Mouse (Mus musculus) layer of hippocampus, adult 11-12 months (tissue): Measurements from ENCODE around the gene Gm20696.

ENCODE experiments used
- DNase-seq: peaks from one replicate; pipeline ENCODE4 v3.0.0; 2022; ENCODE audit warnings: low spot score

The Gm20696 gene

DNA sequence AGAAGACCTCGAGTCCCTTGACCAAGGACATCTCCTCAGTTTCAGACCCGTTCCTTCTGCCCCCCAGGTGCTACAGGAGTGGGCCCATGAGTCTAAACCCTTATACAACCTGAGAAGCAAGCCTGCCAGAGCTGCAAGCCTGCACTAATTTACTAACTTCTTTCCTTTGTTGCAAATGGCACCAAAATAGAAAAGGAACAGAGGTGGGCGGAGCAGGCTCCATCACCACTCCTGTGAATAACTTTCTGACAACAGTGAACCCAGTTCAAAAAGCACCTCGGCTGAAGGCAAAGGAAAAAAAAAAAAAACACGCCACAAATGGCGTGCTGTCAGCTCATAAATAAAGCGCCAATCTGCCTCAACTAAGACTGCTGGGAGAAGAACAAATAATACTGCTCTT, 225.5 kb downstream of the Gm20696 start:
- peak; percentile 40 for DNase-seq

DNA sequence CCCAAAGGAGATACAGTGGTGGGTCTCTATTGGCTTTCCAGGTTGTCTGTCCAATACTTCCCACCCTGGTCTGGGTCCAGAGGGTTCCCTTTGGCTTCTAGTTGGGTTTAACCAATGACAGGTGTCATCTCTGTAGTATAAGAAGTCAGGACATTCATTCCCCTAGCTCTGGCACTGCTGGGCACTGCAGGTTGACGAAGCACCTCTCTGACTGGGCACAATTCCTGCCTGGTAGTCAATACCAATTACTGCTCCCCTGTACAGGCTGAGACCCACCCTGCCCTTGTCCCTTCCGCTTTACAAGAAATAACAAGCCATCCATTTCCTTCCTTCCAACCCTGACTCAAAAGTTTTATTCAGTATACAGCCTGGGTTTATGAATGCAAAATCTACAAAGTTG, 226.0 kb downstream of the Gm20696 start:
- DNase-seq, result no peak

DNA sequence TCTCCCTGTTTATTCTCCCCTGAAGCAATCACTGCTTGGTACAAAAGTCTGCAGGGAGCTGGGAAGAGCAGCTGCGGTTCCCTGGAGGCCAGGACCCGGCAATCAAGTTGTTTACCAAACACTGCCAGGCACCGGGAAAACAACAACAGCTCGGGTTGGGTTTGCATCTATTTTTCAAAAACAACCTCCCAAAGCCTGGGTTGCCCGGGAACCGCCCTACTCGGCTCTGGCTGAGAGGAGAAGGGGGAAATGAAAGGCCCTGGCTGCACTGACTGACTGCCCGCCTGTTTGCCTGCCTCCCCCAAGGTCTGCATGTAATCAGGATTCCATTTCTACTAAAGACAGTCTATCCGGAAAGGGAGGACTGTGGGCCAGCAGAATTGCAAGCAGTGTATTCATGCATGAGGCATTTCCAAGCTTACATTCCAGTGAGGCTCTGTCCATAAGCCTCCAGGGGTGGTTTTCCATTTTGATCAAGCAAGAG, 226.7 kb downstream of the Gm20696 start:
- peak; percentile 27 for DNase-seq

DNA sequence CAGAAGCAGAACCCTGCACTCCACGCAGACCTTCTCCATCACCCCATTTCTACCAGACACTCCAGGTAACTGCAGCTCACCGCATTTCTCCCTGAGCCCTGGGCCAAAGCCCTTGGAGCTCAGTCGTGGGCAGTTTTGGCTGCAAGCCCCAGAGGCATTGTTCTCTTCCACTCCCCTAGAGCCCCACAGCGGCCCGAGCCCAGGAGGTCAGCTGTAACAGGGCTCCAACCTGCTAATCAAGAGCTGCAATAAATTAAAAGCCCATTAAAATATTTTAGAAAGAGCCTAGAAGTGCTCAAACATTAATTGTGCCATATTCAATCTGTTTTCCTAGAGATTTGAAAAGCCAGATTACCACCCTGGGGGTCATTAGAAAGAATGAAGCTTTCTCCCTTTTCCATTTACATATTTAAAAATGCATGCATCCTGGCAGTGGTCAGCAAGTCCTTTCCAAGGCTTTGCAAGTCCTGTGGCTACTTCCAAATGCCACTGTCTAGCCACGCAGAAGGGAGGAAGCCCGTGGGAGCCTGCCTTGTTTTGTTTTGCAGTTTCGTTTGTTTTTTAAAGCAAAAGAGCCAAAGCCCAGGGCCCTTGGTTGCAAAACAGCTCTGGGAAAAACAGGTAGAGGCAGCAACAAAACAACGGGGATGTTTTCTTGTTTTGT, 227.3 kb downstream of the Gm20696 start:
- peak; percentile 25 for DNase-seq

DNA sequence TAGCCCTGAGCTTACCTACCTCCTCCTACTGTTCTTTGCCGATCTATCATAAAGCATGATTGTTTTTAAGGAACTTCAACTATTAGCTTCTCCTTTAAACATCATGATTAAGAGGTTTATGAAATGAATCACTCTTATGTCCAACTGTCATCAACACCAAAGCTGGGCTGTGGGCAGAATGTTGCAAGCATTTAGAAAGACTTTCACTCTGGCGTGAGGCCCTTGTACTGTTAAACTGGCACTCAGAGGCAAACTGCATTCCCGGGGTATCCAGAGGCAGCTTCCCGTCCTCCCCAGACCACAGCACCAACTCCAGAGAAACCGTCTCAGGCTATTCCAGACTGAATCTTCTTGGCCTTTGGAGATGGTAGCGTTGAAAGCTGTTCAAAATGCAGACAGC, 230.2 kb downstream of the Gm20696 start:
- no peak for DNase-seq

DNA sequence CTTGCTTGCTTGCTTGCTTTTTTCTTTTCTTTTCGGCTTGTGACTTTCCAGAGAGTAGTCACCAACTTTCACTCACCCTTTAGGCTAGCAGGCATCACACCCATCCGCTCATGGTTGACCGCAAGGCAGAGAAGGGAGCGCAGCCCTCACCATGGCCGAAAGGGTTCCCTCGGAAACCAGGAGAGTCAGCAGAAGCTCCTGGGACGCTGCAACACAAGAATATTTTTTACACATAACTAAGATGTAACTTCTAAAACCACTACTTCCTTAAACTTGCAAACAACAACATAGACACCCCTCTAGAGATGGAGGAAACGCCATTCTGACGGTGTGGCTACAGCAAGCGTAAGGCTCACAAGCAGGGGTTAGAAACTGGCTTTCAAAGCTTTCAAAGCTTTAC, 231.5 kb downstream of the Gm20696 start:
- DNase-seq, result no peak

DNA sequence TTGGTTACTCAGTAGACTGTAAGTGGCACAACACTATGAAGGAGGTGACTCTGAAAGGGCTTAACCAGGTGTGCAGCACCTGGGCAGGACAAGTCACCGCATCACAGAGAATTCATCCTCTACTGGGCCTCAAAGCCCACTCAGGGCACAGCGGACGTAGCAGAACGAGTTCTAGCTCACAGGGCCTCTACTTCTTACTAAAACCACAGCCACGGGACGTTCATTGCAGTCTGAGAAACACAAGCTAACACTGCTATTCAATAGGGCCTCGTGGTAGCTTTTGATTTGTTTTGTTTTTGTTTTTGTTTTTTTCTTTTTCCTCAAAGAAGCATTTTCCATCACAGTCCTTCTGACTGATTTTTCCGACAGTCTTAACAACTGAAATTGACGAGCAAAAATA, 233.6 kb downstream of the Gm20696 start:
- no peak for DNase-seq

DNA sequence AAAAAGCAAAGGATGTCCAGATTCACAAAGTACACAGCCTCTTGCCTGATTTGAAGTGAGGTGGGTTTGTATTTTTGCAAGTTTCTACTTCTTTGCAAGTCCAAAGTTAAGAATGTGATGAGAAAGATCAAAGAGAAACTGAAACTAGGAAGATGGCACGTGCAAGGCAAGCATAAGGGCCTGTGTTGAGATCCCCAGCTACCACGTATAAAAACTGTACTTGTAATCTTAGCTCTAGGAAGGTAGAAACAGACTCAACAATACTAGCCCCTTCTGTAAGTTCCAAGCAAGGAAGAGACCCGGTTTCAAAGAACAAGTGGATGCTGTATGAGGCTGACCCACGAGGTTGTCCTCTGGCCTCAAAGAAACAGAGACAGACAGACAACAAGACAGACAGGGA, 234.7 kb downstream of the Gm20696 start:
- no peak for DNase-seq

DNA sequence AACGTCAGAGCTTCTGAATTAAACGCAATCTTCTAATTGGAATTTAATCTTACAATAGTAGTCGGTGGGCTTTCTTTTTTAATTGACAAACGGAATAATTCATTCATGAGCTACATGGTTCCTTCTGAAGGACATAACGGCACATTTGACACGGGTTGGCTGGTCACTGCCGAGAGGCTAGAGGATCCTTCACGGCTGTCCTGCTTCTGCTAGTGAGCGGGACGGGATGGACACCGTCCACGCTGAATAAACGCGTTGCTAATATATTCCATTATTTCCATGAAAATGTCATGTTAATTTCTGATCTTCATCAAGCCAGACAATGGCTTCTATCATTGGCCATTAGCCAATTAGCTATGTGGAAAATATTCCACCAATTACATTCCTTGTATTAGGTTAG, 236.0 kb downstream of the Gm20696 start:
- no peak for DNase-seq

DNA sequence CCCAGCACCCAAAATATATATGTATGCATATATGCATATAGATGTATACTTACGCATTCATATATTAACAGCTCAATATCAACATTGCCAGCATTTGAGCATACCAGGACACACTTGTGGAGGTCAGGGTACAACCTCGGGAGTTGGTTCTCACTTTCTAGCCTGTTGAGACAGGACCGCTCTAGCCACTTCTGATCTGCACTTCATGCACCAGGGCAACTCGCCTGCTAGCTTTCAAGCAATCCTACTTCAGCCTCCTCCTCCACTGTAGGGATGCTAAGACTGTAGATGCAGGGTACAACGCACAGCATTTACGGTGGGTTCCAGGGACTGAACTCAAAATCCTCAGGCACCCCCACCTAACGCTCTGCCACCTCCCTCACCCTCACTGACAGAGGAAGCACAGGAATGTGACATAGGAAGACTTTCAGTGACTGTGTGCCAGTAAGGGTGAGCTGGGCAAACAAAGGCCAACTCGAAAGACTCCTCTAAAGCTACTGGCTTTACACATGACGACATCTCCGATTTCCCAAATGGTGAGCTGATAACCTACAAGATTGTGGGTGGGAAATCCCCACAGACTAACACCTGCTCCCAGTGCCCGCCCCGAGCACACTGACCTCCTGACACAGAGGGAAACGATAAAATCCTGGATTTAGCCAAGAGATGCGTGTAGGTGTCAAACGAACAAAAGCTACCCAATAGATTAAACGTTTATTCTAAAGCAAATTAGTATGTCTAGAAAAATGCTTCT, 237.0 kb downstream of the Gm20696 start:
- no peak for DNase-seq

DNA sequence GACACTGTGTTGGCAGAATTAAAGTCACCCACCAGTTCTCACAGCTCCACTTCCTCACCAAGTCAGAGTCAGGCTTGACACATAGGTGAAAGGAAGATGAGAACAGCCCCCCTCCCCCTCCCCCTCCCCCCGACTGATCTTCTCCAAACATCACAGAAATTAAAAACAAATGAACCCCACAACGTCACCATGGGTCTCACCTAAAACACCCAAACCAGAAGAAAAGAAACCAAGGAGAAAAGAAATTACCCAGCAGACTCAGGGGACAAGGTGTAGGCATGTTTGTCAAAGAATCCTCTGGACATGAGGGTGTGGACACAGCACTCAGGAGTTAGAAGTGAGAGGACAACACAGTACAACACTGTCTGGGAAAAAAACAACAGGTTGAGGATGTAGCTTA, 237.6 kb downstream of the Gm20696 start:
- no peak for DNase-seq

DNA sequence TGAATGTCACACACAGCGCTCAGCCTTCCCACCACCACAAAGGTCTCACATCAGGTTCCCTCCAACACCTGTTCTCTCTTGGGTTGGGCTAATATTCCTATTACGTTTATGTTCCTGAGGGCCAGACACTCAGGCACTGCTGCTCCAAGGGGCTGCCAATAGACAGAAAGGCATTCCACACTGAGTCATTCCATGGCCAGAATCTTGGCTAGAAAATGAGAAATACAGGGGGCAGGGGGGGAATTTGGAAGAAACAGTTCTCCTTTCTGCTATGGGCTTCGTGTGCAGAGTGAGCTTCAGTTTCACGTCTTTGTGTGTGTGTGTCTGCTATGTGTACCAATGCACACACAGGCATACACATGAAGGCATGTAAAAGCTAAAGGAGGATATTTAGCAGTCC, 239.3 kb downstream of the Gm20696 start:
- no peak for DNase-seq

DNA sequence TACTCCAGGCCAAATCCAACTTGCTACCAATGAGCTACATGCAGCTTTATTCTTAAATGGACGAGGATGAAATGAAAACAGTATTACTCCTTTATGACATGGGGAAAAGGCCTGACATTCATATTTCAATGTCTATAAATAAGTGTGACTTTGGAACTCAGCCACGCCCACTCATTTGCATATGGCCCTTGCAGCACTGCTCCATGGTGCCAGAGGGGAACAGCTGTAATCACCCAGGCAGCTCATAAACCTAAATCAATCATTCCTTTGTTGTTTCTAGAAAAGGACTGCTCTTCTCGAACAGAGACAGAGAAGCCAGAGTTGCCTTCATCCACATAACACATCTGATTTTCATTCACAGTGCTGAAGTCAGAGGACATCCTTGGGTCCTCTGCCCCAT, 241.6 kb downstream of the Gm20696 start:
- no peak for DNase-seq

DNA sequence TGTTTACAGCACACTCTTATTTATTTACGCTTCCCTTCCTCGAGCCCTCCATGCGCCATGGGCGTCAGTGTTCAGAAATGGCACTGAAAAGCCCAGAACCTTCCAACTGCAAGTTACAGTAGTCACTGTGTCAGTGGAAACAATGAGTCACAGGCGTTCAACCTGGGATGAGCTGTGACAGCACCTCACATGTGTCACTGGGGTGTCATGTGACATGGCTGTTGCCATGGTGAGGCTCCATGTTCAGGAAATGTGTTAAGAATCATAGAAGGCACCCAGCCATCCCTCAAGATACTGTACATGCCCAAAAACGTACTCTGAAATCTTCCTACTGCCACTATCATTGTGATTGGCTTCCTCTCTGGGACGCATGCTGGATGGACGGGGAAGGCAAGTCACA, 245.9 kb downstream of the Gm20696 start:
- DNase-seq, result no peak

DNA sequence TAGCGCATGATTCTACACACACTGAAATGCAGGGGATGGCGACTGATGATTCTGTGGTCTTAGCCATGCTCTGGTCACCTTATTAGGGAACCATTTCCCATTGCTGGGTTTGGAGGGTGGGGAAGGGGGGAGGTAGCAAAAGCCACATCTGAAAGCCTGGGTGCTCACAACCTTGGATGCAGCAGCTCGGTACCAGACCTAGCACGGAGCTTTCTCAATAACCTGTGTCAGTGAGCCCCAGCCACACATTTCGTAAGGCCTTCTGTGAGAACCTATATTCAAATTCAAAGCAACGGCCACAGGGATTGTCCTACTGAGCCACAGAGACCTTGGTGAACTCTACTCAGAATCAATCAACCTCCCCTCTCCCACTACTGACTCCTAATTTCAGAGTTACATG, 254.0 kb downstream of the Gm20696 start:
- no peak for DNase-seq

DNA sequence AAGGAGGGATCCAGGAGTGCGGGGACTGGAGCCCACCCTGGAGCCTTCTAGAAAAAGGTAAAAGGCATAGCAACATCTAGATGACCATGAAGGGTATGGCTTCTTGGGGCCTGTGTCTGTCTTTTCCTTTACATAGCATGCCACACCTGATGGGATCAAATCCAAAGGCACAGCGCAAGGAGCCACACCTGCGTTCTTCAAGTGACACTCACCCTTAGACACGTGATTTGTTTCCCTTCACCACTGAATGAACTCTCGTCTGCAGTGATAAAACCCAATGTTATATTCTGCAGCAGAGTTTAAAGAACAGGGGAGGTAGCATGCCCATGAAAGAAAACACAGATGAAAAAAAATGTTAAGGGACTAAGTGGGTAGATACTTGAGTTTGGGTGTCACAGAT, 257.0 kb downstream of the Gm20696 start:
- no peak for DNase-seq

DNA sequence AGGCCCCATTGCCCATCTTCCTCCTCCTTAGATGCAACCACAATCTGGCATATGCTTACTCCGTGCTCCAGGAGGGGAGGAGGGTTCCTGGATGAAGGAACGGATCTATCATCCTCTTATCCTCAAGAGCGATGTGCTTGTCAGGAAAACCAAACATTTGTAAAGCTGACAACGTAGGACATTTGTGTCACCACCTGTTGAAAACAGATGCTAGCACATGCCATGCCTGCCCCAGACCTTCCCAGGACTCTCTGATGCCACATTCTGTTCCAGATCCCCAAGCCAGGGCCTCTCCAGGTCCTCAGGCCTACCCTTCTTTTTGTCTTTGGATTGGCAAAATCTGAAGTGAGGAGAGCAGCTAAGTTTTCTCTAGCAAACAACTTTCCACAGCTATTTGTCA, 257.7 kb downstream of the Gm20696 start:
- no peak for DNase-seq

DNA sequence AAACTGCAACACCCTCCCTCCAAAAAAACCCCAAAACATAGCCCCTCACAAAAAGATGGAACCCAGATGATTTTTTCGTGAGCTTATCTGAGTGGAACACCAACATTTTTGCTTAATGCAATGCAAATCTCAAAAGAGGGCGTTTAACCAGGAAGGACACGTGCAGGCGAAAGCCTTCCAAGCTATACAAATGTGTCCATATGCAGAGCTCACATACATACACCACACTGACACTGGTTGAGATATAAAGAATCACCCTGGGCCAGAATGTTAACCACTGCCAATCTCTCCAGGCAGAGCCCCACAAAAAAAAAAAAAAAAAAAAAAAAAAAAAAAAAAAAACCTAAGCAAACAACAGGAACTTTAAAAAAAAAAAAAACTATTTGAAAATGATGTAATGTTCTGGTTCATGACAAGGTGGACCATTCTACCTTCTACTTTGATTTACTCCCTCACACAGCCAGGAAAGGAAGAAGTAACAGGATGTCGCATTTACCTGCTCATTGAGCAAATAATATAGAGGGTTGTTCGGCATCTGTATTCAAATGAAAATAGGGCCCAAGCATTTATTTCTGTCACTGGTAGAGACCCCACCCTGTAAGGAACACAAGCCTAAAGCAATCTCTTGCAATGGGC, 262.7 kb downstream of the Gm20696 start:
- DNase-seq, result no peak

DNA sequence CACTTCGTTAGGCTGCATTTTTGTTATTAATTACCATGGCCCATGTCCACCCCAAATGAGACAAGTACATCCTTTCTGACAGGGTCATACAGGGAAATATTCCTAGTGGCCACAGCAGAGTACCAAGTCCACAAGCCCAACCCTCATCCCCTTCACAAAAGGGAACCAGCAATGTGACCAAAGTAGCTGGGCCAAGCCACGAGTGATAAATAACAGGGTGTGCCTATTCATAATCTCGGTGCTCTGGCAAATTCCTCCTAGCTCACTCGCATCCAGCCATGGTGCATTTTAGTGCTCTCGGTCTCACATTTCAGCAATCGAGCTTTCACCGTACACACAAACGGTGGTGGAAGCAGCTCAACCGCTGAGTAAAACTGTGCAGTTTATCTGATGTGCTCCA, 263.7 kb downstream of the Gm20696 start:
- no peak for DNase-seq

DNA sequence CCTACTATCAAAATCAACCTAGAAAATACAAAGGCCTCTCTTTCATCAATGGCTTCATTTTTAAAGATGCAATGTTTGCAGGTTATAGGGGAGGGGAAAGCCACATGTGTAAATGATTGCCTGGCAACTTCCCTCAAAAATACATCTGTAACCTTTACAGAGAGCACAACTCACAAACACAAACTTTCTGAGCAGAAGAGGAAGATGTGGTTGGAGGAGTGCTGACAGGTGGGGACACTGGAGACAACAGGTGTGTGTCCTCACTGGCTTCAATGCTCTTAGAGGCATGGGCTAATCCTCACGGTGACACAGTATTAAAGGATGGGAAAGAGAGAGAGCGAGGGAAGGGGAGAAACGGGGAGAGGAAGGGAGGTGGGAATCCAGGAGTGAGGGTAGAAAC, 264.2 kb downstream of the Gm20696 start:
- DNase-seq, result no peak

DNA sequence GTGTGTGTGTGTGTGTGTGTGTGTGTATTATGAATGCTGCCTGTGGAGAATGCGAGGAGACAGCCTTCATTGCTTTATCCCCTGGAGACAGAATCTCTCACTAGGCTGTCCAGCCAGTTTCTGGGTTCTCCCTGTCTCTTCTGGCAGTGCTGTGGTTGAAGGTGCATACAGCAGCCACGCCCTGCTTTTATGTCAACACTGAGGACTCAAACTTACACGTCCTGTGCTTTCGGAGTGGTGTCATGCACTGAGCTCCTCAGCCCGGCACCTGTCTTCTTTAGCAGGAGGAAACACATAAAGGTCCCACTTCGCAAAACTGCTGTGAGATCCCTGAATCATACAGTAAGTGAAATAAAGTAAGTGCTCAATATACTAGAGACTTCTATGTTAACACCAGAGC, 264.8 kb downstream of the Gm20696 start:
- DNase-seq, result no peak

DNA sequence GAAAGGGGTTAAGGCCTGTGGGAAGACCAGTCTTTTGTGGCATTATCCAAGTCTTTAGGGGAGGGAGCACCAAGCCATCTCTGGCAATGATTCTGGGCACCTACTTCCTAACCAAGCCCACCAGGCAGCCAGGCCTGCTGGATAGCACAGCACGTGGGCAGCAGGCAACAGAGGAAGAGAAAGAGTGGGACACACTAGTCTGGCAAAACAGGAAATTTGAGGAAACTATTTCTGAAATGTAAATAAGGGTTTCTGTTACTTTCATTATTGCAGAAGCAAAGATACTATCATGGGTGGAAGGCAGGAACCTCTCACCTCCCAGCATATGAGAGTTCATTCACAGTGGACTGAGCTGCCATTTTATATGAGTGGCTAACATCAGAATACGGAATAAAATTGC, 265.4 kb downstream of the Gm20696 start:
- DNase-seq, result no peak

DNA sequence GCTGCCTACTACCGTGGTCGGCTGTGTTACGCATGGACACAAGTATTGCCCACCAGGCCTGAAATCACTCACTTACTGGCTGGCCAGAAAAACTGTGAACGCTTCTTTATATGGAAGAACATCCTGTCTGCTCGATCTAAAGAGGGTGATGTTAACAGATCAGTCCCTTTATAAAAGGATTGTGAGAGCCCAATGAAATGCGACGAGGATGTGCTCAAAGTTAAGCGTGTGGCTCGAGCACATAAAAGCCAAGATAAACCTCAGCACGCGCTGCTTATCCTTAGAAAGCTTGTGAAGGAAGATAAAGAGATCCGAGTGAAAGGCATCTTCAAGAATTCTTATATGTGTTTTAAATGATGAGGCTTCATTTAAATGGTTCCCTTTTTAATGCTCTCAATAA, 270.9 kb downstream of the Gm20696 start:
- DNase-seq, result no peak
